Mouse (Mus musculus): ENCODE results near the gene Myd88. TPM values are rescaled to one million over a fixed set of nuclear protein-coding genes. Genes with fewer than 3 reads are reported as not detected.
A peak's percentile ranks its signal among the peaks of the same experiment; 100 is the strongest.

The Myd88 gene
- polyA plus RNA-seq, 1 experiment from 2014 or later = 5.6 TPM

- under 1% methylated on average over 76 of the region's 76 CpGs for WGBS
- ATAC-seq (ENCODE audit: low FRiP score, low TSS enrichment) (peak; percentile 97), DNase-seq (peak; percentile 99)
- Histone ChIP-seq H3K4me3 (replicated peaks; ENCODE audit: low read depth, low read length) (peak within 1 kb of the TSS; percentile 96), H3K9me3 (ENCODE audit: control insufficient read depth, low read length) (no peaks in the 10 kb centered on the region), H3K27me3 (ENCODE audit: control insufficient read depth, insufficient read depth, low read length) (no peaks in the 10 kb centered on the region), H3K4me2 (ENCODE audit: low read length) (peak within 1 kb of the TSS; percentile 88), H3K4me1 (ENCODE audit: control insufficient read depth, insufficient read depth, low read length) (peaks cover 17% of the 10 kb centered on the region), H3K36me3 (ENCODE audit: control insufficient read depth, insufficient read depth, low read length) (no peaks in the 10 kb centered on the region), H3K9ac (replicated peaks; ENCODE audit: low read length) (peak within 1 kb of the TSS; percentile 78), H3K27ac (replicated peaks; ENCODE audit: low read depth, low read length) (peak within 1 kb of the TSS; percentile 87)
Measured at GRCm38 (mm10) chr9:119322289-119323259, 18.6 kb downstream of the Myd88 start, which contains the start of gene Oxsr1. Gene Oxsr1, minus strand, starts transcription at chr9:119322427.

GRCm38 (mm10) chr9:119321392-119322229 lies 19.6 kb downstream of the Myd88 start:
- Histone ChIP-seq H3K4me3 (replicated peaks; ENCODE audit: low read depth, low read length) (peak overlapping the region; percentile 96), H3K9ac (replicated peaks; ENCODE audit: low read length) (peak overlapping the region; percentile 78), H3K9me3 (ENCODE audit: control insufficient read depth, low read length) (no peaks in the 10 kb centered on the region), H3K4me1 (ENCODE audit: control insufficient read depth, insufficient read depth, low read length) (peaks cover 17% of the 10 kb centered on the region), H3K27ac (replicated peaks; ENCODE audit: low read depth, low read length) (peak overlapping the region; percentile 87), H3K4me2 (ENCODE audit: low read length) (peak overlapping the region; percentile 88), H3K36me3 (ENCODE audit: control insufficient read depth, insufficient read depth, low read length) (no peaks in the 10 kb centered on the region), H3K27me3 (ENCODE audit: control insufficient read depth, insufficient read depth, low read length) (no peaks in the 10 kb centered on the region)
- peak; percentile 41 for ATAC-seq (ENCODE audit: low FRiP score, low TSS enrichment)
- WGBS = under 1% methylated on average over 59 of the region's 59 CpGs
- peak; percentile 35 for DNase-seq

GRCm38 (mm10) chr9:119320946-119321345 lies 20.3 kb downstream of the Myd88 start:
- H3K36me3 ChIP-seq (ENCODE audit: control insufficient read depth, insufficient read depth, low read length) = no peaks in the 10 kb centered on the region
- no peak overlapping the region for H3K27ac ChIP-seq (replicated peaks; ENCODE audit: low read depth, low read length)
- H3K4me1 ChIP-seq (ENCODE audit: control insufficient read depth, insufficient read depth, low read length) = peaks cover 17% of the 10 kb centered on the region
- peak overlapping the region; percentile 78; the same call in 1 of the 2 replicates for H3K9ac ChIP-seq (replicated peaks; ENCODE audit: low read length)
- ATAC-seq (ENCODE audit: low FRiP score, low TSS enrichment) = no peak
- H3K4me2 ChIP-seq (ENCODE audit: low read length) = peak overlapping the region; percentile 88
- peak; percentile 14 for DNase-seq
- WGBS = 10% methylated on average over 7 of the region's 7 CpGs
- H3K9me3 ChIP-seq (ENCODE audit: control insufficient read depth, low read length) = no peaks in the 10 kb centered on the region
- H3K4me3 ChIP-seq (replicated peaks; ENCODE audit: low read depth, low read length) = peak overlapping the region; percentile 96
- no peaks in the 10 kb centered on the region for H3K27me3 ChIP-seq (ENCODE audit: control insufficient read depth, insufficient read depth, low read length)

GRCm38 (mm10) chr9:119320446-119320845 lies 20.8 kb downstream of the Myd88 start:
- Histone ChIP-seq H3K4me3 (replicated peaks; ENCODE audit: low read depth, low read length) (peak overlapping the region; percentile 96; the same call in 1 of the 2 replicates), H3K9me3 (ENCODE audit: control insufficient read depth, low read length) (no peaks in the 10 kb centered on the region), H3K4me2 (ENCODE audit: low read length) (peak overlapping the region; percentile 88), H3K4me1 (ENCODE audit: control insufficient read depth, insufficient read depth, low read length) (peaks cover 17% of the 10 kb centered on the region), H3K9ac (replicated peaks; ENCODE audit: low read length) (no peak overlapping the region), H3K36me3 (ENCODE audit: control insufficient read depth, insufficient read depth, low read length) (no peaks in the 10 kb centered on the region), H3K27me3 (ENCODE audit: control insufficient read depth, insufficient read depth, low read length) (no peaks in the 10 kb centered on the region), H3K27ac (replicated peaks; ENCODE audit: low read depth, low read length) (no peak overlapping the region)
- ATAC-seq (ENCODE audit: low FRiP score, low TSS enrichment) (no peak), DNase-seq (no peak)
- WGBS = 85% methylated on average over 7 of the region's 7 CpGs

- Histone ChIP-seq H3K36me3 (ENCODE audit: control insufficient read depth, insufficient read depth, low read length) (no peaks in the 10 kb centered on the region), H3K27me3 (ENCODE audit: control insufficient read depth, insufficient read depth, low read length) (no peaks in the 10 kb centered on the region), H3K4me3 (replicated peaks; ENCODE audit: low read depth, low read length) (no peak overlapping the region), H3K27ac (replicated peaks; ENCODE audit: low read depth, low read length) (no peak overlapping the region), H3K9ac (replicated peaks; ENCODE audit: low read length) (no peak overlapping the region), H3K9me3 (ENCODE audit: control insufficient read depth, low read length) (no peaks in the 10 kb centered on the region), H3K4me2 (ENCODE audit: low read length) (no peak overlapping the region), H3K4me1 (ENCODE audit: control insufficient read depth, insufficient read depth, low read length) (peaks cover 15% of the 10 kb centered on the region)
- ATAC-seq (ENCODE audit: low FRiP score, low TSS enrichment) (no peak), DNase-seq (no peak)
- WGBS = 94% methylated on average over 1 of the region's 1 CpGs
Measured at GRCm38 (mm10) chr9:119318891-119319290, 22.3 kb downstream of the Myd88 start.

GRCm38 (mm10) chr9:119313096-119313495 lies 28.1 kb downstream of the Myd88 start:
- Histone ChIP-seq H3K36me3 (ENCODE audit: control insufficient read depth, insufficient read depth, low read length) (no peaks in the 10 kb centered on the region), H3K4me3 (replicated peaks; ENCODE audit: low read depth, low read length) (no peak overlapping the region), H3K9ac (replicated peaks; ENCODE audit: low read length) (no peak overlapping the region), H3K4me2 (ENCODE audit: low read length) (no peak overlapping the region), H3K27me3 (ENCODE audit: control insufficient read depth, insufficient read depth, low read length) (no peaks in the 10 kb centered on the region), H3K27ac (replicated peaks; ENCODE audit: low read depth, low read length) (no peak overlapping the region), H3K4me1 (ENCODE audit: control insufficient read depth, insufficient read depth, low read length) (no peaks in the 10 kb centered on the region), H3K9me3 (ENCODE audit: control insufficient read depth, low read length) (no peaks in the 10 kb centered on the region)
- 91% methylated on average over 10 of the region's 10 CpGs for WGBS
- DNase-seq = no peak
- no peak for ATAC-seq (ENCODE audit: low FRiP score, low TSS enrichment)

GRCm38 (mm10) chr9:119309067-119309466 lies 32.1 kb downstream of the Myd88 start:
- Histone ChIP-seq H3K4me1 (ENCODE audit: control insufficient read depth, insufficient read depth, low read length) (no peaks in the 10 kb centered on the region), H3K9ac (replicated peaks; ENCODE audit: low read length) (no peak overlapping the region), H3K4me2 (ENCODE audit: low read length) (no peak overlapping the region), H3K9me3 (ENCODE audit: control insufficient read depth, low read length) (no peaks in the 10 kb centered on the region), H3K27ac (replicated peaks; ENCODE audit: low read depth, low read length) (no peak overlapping the region), H3K27me3 (ENCODE audit: control insufficient read depth, insufficient read depth, low read length) (no peaks in the 10 kb centered on the region), H3K4me3 (replicated peaks; ENCODE audit: low read depth, low read length) (no peak overlapping the region), H3K36me3 (ENCODE audit: control insufficient read depth, insufficient read depth, low read length) (no peaks in the 10 kb centered on the region)
- WGBS = 96% methylated on average over 1 of the region's 1 CpGs
- DNase-seq (no peak), ATAC-seq (ENCODE audit: low FRiP score, low TSS enrichment) (no peak)

- 89% methylated on average over 7 of the region's 7 CpGs for WGBS
Measured at GRCm38 (mm10) chr9:119305863-119306262, 35.3 kb downstream of the Myd88 start.

More at GRCm38 (mm10) chr9:119305863-119306262, 35.3 kb downstream of the Myd88 start:
- ATAC-seq (ENCODE audit: low FRiP score, low TSS enrichment) (no peak), DNase-seq (no peak)
- Histone ChIP-seq H3K9ac (replicated peaks; ENCODE audit: low read length) (no peak overlapping the region), H3K4me1 (ENCODE audit: control insufficient read depth, insufficient read depth, low read length) (no peaks in the 10 kb centered on the region), H3K4me2 (ENCODE audit: low read length) (no peak overlapping the region), H3K4me3 (replicated peaks; ENCODE audit: low read depth, low read length) (no peak overlapping the region), H3K36me3 (ENCODE audit: control insufficient read depth, insufficient read depth, low read length) (peaks cover 15% of the 10 kb centered on the region; the same call in 1 of the 2 replicates), H3K27me3 (ENCODE audit: control insufficient read depth, insufficient read depth, low read length) (no peaks in the 10 kb centered on the region), H3K9me3 (ENCODE audit: control insufficient read depth, low read length) (no peaks in the 10 kb centered on the region), H3K27ac (replicated peaks; ENCODE audit: low read depth, low read length) (no peak overlapping the region)
